Mouse (Mus musculus) urinary bladder, postnatal 0 days (tissue): ENCODE data around the gene Plaa. TPM values are rescaled to one million over a fixed set of nuclear protein-coding genes. Genes with fewer than 3 reads are reported as not detected.

Experiments used
- polyA plus RNA-seq: library from polyadenylated mRNA; unstranded; fragments of >200 nt; fragmentation: Nextera tagmentation; extraction: Ambion mirVana; gene quantifications from 2 replicates; pipeline ENCODE4 v1.2.1, GENCODE M21; 2015

The Plaa gene
- polyA plus RNA-seq: 44.5 and 50.1 TPM in 2 replicates

GRCm38 (mm10) chr4:94603031-94603629 lies at the start of gene Plaa:
TSS of gene Plaa (minus strand) at chr4:94603244.

GRCm38 (mm10) chr4:94649920-94650319 lies 46.9 kb upstream of the Plaa start, which contains the start of gene Lrrc19:
TSS of gene Lrrc19 (minus strand) at chr4:94650144.

GRCm38 (mm10) chr4:94613972-94614626 lies 11.1 kb upstream of the Plaa start, which contains the start of gene Ift74:
TSS of gene Ift74 (plus strand) at chr4:94614491.

GRCm38 (mm10) chr4:94556265-94557054 lies 46.6 kb downstream of the Plaa start, which contains the start of the genes Gm10306 and Caap1:
TSS of gene Gm10306 (plus strand) at chr4:94556546.
TSS of gene Caap1 (minus strand) at chr4:94556796.

Other genes starting within 250 kb of the Plaa start
- gene Gm10306, start 46.7 kb downstream of the Plaa start, polyA plus RNA-seq: not detected in 2 replicates
- gene Caap1, start 46.4 kb downstream of the Plaa start, polyA plus RNA-seq: 8.4 and 10.5 TPM in 2 replicates
- gene Ift74, start 11.2 kb upstream of the Plaa start, polyA plus RNA-seq: 15.5 and 18.5 TPM in 2 replicates
- 0.16 and 0.18 TPM in 2 replicates for gene Lrrc19, start 46.9 kb upstream of the Plaa start, polyA plus RNA-seq
- gene Tek, start 136.0 kb upstream of the Plaa start, polyA plus RNA-seq: 6.3 and 7.9 TPM in 2 replicates